Mouse (Mus musculus) embryonic fibroblast, embryonic 13.5 days (primary cell): ENCODE measurements around the gene Frs2.
"Not testable (repeated sequence)": the region's sequence is repeated elsewhere in the genome, so short reads cannot be mapped to it uniquely, and the experiment has no call there.

Source experiments
- CTCF ChIP-seq: IDR thresholded peaks from 2 replicates; pipeline ENCODE4 v1.5.1; 2011; ENCODE audit warnings: mild to moderate bottlenecking, control low read depth, low read length, moderate library complexity, borderline replicate concordance; ENCODE audit not compliant: insufficient read depth
- POLR2A ChIP-seq: IDR thresholded peaks from 2 replicates; pipeline ENCODE4 v1.6.1; 2011; ENCODE audit warnings: low read depth, mild to moderate bottlenecking, control low read depth, low read length, moderate library complexity

DNA sequence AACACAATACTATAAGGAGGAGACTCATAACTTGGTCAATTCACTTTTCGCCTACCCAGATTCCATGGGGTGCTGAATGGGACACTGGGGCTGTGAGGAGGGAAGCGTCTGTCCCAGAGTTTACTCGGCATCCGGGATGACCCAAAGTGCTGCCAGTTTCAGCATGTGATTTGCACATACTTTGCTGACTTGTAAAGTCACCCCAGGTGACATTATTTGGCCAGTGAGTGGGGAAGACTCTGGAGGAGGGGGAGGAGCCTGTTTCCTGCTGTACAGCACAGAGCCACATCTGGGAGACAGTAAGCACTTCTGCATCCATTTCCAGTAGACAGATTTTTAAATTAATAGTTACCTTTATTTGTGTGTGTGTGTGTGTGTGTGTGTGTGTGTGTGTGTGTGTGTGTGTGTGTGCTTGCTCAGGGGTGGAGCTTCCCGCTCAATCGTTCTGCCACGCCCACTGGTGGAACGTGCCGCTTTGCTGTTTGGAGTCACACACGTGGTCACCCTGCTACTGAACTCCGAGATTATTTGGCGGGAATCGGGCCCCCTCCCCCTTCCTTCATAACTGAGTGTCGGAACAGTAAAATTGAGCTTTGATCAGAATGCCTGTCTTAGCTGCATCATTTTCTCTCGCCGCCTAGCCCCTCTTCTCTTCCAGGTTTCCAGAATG, 104.7 kb downstream of the Frs2 start:
- TF ChIP-seq POLR2A, CTCF: not testable (repeated sequence)
